Mouse (Mus musculus) kidney, adult 2 months (tissue): ENCODE results near the gene Scarb2.

Experiments
- CTCF ChIP-seq: fragments of 200-500 bp; conservative IDR thresholded peaks from 2 replicates; pipeline ENCODE4 v1.5.1; 2011; ENCODE audit warnings: low read depth, mild to moderate bottlenecking, control low read depth, low read length, moderate library complexity, mixed read lengths; ENCODE audit not compliant: insufficient read depth, insufficient read length
- POLR2A ChIP-seq: fragments of 200-500 bp; IDR thresholded peaks from one replicate; pipeline ENCODE4 v1.6.1; 2011; ENCODE audit warnings: low read depth, low read length, control low read depth

GRCm38 (mm10) chr5:92490779-92491178 lies 15.9 kb downstream of the Scarb2 start:
- TF ChIP-seq CTCF (no peak), POLR2A (no peak)
